Mouse (Mus musculus) c-Kit-negative CD71-positive TER-119-positive erythroid progenitor cells, embryonic 14.5 days (primary cell): Measurements from ENCODE around the gene Cyp39a1.

Experiments used
- DNase-seq: peaks from one replicate; pipeline ENCODE4 v3.0.0-alpha.2; 2013; ENCODE audit warnings: low read depth, low spot score

The Cyp39a1 gene

DNA sequence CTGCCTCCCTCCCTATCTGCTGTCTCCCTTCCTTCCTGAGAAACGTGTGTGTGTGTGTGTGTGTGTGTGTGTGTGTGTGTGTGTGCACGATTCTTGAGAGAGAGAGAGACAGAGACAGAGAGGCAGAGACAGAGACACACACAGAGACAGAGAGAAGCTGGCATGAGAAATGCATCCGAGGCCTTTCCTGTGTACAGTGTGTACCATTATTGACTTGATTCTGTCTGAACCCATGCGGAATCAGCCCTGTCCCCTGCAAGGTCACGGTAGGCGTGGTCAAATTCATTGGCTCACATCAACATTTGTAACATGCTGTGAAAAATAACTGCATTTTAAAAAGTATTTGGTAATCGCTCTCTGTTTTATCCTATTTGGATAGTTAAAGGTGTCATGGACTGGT, 16.9 kb downstream of the Cyp39a1 start:
- no peak for DNase-seq

DNA sequence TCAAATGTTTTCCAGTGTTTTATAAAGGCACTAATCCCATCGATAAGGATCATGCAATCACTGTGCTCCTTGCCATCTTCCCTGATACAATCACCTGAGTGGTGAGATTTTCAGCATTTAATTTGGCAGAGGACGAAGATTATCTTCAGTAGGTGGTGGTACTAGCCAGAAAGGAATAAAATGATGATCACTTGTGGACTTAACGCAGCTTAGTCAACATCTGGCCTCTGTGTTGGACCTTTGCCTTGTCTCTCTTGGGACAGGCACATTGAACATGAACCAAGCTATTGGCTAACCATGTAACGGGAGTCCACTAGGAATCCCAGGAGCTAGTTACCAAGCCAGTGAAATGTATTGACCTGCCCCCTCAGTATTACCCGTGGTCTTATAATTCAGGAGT, 17.4 kb downstream of the Cyp39a1 start:
- DNase-seq = no peak

DNA sequence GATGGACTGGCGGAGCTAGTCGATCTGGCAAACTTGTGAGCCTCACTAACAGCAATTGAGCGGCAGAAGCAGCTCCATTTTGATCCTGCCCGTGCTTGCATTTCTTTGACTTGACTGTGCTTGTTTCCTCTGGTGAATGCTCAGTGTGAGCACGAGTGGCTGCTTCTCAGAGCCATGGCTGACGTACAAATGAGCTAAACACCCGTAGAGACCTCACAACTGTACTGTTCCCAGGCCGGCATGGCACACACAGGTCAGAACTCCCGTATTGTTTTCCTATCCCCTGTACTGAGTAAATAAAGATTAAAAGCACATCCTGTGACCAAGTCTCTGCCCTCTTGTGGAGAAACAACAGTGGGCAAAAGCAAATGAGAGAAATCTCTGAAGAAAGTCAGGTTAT, 22.4 kb downstream of the Cyp39a1 start:
- DNase-seq = no peak

DNA sequence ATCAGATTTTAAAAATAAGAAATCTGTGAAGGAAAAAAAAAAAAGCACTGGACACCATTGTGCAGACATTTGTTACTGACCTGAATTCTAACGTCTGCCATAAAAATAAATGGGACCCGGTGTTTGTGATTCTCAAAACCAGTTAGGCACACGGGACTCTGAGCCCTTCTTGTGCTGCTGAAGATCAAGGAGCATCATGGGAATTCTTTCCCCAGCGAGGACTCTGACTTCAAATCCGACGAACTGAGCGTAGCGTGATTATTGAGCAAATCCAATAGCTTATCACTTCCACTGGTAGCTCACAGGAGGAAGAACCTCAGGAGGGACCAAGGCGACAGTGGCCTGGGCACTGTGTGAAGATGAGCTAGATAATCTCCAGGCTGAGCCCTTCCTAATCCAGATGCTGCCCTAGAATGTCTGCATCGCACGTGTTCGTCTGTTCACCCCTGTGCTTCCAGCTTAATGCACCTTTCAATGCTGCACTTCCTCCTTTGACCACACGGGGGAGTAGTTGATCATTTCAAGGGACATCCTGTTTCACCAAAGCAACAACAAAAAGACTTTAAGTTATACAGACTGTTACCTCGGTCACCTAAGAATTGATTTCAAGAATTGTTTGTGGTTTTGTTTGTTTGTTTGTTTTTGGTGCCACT, 31.9 kb downstream of the Cyp39a1 start:
- DNase-seq = peak; percentile 29

DNA sequence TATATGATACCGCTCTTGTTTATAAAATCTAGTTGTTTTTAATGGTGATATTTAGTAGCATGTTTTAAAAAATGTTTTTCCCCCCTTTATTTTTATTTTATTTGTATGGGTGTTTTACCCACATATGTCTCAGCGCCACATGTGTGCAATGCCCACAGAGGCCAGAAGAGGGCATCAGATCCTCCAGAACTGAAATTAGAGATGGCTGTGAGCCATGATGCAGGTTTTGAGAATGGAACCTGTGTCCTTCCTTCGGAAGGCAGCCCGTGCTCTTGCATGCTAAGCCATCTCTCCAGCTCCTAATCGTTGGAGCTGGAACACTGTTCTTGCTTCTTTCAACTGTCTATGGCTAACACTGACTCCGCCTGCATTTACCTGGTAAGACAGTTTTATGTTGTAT, 33.8 kb downstream of the Cyp39a1 start:
- no peak for DNase-seq

DNA sequence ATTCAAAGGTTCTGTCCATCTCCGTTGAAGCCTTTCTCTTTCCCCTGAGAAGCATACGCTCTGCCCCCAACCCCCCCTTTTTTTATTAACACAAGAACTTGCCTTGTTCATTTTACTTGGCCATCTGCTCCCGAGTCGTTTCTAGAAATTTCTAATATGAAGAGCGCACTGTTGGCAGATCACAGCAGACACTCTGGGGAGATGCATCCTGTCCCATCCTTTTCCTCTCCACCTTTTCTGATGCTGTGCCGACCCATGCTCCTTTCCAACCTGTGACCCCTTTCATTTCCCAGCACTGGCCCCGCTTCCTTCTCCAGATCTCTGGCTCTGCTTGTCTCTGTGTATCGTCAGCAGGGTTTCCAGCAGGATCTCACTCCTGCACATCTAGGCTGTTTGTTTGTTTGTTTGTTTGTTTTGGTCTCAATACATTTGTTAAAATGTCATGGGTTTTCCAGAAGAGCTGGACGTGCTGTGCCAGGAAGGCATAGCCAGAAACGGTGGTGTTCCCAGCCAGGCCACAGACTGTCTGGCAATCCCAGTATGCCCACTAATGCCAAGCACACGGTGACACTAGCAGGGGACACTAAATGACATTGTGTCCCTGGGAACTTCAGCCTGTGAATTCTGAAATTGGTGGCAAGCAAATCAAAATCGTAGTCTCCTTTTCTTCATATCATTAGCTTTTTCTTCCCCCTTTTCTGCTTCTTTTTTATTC, 37.1 kb downstream of the Cyp39a1 start:
- DNase-seq = no peak

DNA sequence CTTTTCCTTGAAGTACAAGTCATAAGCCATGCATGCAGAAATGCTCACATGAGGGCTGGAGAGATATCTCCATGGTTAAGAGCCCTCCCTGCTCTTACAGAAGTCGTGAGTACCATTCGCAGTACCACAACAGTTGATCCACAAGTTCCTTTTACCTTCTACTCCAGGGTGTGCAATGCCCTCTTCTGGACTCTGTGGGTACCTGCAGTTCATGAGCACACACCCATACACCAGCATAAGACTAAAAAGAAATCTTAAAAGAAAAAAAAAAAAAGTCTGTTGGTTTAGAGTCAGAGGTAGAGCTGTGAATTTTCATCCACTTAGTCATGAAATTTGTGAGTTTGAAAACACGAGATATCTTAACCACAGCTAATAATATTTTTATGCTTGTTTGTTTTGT, 39.5 kb downstream of the Cyp39a1 start:
- no peak for DNase-seq

DNA sequence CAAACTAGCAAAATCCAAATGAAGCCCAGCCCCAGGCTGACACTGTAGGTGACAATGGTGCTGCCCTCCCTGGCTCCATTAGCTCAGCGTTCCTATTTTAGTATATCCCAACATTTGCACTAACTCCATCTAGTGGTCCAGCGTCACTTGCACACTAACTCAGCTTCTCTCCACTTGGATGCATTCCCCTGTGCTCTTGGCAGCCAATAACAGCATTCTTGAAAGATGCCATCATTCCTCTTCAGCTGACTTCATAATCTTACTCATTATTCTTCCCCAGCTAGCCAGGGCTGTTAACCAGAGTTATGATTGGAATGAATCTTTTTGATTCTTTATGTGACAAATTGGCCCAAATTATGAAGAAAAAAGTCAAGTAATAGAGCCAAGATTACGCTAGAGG, 40.0 kb downstream of the Cyp39a1 start:
- DNase-seq = no peak

DNA sequence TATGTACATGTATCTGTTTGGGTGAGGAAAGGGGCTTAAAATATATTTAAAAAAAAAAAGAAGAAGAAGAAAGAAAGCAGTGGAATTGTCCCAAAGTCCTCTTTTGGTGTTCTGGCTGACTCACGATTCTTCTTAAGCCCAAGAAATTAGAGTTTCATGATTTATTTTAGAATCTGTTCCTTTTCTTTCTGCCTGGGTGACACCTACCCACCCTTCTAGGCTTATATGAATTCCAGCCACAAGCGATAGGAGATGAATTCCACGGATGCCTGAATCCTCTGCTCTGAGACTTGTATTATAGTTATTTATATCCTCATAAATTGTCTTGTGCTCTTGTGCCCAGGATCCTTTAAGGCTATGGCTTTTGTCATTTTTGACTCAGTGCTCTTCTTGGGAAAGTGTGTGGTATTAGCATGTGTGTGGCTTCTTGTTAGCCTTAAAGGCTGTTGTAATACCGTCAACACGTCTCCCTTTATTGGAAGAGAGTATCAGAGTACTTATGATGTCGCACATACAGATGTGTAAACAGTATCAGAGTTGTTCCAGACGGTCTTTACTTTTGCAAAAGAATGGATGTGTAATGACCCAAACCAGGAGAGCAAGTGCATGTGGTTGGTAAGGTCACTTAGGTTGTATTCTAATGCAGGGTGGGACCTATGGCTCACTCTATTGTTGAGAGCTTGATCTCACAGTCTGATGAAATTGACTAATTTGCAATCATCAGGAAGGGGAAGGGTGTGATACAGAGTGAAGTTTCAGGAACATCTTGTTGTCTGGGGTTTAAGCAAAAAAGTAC, 44.5 kb downstream of the Cyp39a1 start:
- no peak for DNase-seq

DNA sequence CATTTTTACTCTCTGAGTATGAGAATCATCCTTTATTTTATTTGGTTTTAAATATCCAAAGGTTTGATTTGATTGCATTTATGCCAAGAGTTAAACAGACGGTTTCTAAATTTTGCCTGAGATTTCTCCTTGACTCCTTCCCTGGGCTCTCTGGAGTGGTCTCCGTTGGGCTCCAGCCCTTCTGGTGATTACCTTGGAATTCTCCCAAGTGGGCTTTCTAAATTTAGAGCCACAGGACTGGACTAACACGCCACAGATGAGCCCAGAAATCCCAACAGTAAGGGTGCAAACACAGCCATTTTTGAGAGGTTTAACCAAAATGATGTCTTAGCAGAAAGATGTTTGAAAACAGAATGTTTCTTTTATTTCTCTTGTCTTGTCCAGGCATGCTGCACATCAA, 47.0 kb downstream of the Cyp39a1 start:
- no peak for DNase-seq

DNA sequence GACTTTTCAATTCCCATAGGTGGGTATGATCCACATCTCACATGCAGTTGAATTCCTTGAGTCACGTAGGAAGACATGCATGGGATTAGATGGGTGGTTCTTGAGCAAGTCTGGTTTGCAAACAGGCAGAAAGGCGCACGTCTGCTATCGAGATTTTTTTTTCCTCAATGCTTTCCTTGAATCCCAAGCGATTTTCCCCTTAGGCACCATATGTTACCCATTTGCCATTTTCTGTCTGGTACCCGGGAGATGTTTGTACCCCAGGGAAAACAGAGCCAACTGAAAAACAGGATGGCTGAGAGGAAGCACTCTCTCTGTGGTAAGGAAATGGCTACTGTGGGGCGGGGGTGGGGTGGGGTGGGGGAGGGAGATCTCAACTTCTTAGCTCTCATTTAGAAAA, 49.4 kb downstream of the Cyp39a1 start:
- DNase-seq = no peak

DNA sequence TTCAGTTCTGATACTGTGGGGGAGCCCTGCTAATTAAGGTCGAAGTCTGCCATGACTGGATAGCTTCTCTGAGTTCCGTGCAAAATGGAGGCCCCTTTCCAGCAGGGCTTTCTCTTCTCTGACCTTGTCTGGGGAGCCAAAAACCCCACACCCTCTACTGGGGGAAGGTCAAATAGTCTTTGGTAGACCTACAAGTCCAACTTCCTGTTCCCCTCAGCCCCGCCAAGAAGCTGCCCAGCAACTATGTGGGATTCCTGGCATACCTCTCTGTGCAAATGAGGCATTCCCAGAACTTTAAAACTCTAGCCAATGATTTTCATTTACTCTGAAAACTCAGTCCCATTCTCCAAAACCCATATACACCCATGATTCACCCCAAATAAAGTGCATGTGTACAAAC, 52.2 kb downstream of the Cyp39a1 start:
- no peak for DNase-seq

DNA sequence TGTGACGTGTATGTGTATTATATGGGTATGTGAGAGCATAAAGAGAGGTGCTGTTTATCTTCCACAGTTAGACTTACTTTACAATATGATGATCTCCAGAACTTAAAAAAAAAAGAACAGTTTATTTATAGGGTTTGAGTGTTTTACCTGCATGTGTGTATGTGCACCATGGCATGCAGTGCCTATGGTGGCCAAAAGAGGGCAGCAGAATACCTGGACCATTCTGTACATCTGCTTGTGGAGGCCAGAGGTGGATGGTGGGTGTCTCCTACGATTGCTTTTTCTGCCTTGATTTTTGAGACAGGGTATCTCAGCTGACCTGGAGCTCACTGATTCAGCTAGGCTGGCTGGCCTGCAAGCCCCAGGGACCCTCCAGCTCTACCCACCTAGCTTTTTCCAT, 57.3 kb downstream of the Cyp39a1 start:
- no peak for DNase-seq

DNA sequence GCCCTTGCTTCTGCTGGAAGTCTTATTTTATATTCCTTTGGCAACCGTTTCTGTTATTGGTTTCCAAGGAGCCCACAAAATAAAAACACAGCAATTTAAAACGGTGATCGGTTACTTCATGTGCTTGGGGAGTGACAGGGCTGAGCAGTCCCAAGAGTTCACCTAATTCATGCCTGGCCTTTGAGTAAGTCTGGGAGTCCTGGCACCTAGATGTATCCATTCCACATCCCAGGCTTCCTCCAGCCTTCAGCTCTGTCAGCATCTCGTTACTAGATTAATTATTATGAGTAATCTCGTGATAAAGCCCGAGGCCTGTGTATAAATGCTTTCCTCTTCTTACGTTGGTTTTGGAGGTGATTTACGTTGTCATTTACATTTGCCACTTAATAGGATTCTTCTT, 64.1 kb downstream of the Cyp39a1 start:
- no peak for DNase-seq

DNA sequence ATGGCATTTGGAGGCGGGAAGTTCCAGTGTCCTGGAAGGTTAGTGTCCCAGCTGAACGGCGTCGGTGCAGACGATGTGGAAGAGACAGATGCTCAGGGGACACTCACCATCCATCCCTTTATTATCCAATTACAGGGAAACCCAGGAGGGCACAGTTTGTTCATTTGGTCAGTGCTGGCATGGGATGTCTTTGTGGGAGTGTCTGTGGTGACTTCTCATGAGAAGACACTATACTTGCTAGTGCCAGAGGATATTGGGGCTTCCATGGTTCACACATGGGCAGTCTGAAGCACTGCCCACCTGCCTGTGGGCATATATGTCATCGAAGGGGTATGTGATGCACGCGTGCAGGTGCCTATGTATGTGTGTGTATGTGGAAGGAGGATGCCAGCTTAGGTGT, 64.8 kb downstream of the Cyp39a1 start:
- no peak for DNase-seq

DNA sequence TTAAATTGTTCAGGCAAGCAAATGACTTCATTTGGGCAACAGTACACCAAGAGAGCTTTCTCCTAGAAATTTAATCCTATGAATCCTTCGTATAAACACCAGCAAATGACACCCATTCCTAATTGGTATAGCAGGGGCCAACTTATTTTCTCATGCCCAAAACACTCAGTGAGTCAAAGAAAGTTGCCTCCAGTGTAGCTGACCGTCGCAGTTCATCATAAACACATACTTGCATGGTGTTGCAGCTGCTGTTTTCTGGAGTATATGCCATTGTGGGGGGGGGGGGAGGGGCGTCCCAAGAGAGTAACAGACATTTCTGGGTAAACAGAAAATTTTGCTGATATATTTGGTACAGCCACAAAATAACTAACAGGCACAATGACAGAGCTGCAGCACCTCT, 67.0 kb downstream of the Cyp39a1 start:
- no peak for DNase-seq

DNA sequence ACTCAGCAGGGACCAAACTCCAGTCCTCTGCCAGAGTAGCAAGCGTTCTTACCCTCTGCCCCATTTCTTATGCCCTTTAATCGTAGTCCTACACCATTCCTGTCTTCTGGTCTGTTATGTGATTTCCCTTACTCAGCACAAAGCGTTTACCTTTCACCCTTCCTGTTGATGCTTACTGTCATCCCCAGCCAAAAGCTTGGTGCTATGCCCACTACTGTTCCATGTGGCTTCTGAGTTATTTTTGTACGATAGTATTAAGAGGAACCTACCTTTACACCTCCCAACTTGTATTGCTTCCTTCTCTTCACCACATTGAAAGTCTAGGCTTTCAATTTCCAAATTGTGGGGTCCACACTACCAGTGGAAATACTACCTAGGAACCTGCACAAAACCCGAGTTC, 76.7 kb downstream of the Cyp39a1 start:
- DNase-seq = no peak

DNA sequence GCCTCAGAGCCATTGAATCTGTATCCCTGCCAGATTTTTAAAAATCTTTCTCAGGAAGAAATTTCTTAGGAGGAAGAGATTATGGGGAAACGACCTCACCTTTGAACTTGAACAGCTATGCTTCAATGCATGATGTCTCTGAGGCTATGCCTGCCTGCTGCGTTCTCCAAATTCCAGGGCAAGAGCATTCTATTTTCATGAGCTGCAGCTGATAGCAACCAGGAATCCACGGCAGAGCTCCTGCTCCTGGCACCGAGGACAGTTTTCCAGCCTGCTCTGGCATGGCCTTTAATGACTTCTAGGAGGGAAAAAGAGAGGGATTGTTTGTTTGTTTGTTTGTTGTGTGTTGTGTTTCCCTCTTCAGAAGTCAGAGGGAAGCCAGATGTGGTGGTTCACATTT, 77.2 kb downstream of the Cyp39a1 start:
- no peak for DNase-seq

DNA sequence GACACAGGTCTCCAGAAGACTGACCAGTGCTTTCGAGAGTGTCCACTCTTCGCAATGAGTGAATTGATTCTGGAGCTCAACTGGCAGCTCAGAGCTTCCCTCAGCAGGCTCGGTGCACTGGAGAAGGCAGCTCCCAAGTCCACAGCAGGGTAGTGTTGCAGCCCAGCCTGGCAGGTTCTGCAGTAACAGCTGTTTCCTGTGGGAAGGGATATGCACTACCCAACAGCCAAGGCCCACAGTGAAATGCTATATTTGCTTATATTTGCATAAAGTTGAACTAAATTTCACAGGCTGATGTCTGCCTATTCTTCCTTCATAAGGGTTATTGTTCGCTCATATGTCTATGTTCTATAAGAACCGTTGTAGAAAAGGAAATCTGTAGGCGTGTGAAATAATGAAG, 83.9 kb downstream of the Cyp39a1 start:
- no peak for DNase-seq

DNA sequence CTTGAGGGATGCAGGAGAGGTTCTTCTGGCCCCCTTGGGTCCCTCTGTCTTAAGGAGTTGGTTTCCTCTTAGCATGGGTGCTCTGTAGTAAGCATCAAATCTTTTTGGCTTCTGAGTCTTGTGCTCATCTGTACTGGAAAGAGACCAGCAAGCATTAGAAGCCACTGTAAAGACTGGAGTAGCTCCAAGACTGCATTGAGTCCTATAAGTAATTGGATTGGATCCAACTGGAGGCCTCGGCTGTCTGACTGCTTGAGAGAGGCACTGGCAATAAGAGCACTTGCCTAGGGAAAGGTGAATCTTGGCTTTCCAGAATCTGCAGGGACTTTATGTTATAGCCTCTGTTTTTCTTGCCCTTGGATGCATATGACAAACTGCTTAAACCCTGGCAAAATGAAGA, 85.6 kb downstream of the Cyp39a1 start:
- no peak for DNase-seq

DNA sequence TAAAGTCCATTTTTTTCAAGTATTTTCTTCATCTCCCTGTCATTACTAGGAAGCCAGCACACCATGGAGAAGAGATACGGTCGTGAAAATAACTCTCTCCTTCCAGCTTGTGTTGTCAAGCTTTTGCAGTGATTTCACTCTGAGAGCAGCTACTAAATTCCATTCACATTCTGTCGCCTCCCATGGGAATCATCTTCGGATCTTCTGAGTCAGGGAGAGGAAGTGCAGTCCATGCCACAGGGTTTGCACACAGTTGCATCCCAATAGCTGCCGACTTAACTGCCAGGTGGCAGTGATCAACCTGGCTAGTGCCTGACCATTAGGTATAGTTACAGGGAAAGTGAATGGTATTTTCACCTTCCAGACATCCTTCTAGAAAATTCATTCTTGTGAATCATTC, 87.5 kb downstream of the Cyp39a1 start:
- DNase-seq = no peak

DNA sequence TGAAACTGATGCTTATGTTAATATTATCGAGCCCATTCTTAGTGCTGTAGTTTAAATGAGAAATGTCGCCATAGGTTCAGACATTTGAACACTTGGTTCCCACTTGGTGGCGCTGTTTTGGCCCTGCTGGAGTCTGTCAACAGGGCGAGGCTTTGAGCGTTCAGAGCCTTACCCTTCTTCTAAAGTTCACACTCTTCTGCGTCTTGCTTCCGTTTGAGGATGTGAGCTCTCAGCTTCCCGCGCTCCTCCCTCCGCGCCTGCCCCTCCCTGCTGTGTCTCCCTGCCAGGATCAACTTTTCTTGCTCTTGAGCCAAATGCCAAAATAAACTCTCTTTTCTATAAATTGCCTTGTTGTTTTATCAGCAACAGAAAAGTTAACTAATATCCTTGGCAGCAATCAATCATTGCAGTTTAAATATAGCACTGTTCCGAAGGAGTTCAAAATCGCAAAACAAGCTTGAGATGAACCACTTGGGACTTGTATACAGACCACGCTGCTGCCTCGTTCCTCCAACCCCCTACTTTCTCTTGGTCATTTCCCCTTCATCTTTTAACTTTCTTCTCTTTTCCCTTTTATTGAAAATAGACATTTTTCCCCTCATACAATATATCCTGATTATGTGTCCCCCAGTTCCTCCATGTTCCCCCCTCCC, 91.5 kb downstream of the Cyp39a1 start:
- no peak for DNase-seq
